Mouse (Mus musculus): ENCODE results near the gene Acad12. TPM values are rescaled to one million over a fixed set of nuclear protein-coding genes. Genes with fewer than 3 reads are reported as not detected.
"Not testable (repeated sequence)": the region's sequence is repeated elsewhere in the genome, so short reads cannot be mapped to it uniquely, and the experiment has no call there.

Gene Acad12
- polyA plus RNA-seq, 1 experiment from 2014 or later: 1.7 TPM

DNA sequence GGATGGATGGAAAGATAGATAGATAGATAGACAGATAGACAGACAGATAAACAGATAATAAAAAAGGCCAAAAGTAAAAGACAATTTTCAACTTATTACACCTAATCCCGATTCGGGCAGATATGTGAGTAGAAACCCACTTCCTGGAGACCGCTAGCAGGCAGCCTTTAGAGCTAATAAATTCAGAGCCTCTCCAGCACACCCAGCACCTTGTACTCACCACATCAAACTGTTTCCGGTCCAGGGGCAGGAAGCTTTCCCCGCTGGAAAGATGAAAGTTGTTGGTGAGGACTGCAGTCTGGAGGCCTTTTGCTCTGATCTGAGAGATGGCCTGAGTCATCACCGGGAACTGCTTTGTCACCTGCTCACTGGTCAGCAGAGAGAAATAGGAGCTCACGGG, 30.4 kb upstream of the Acad12 start:
- 87% methylated on average over 7 of the region's 7 CpGs for WGBS
- no peak overlapping the region for H3K4me3 ChIP-seq
- H3K27me3 ChIP-seq: no peaks in the 10 kb centered on the region
- H3K9me3 ChIP-seq: no peaks in the 10 kb centered on the region
- H3K9ac ChIP-seq (replicated peaks): no peak overlapping the region
- no peaks in the 10 kb centered on the region for H3K36me3 ChIP-seq
- ATAC-seq (ENCODE audit: low FRiP score, low read depth): no peak
- no peak overlapping the region for H3K27ac ChIP-seq (replicated peaks)
- H3K4me1 ChIP-seq: no peaks in the 10 kb centered on the region
- no peak overlapping the region for H3K4me2 ChIP-seq (replicated peaks)

DNA sequence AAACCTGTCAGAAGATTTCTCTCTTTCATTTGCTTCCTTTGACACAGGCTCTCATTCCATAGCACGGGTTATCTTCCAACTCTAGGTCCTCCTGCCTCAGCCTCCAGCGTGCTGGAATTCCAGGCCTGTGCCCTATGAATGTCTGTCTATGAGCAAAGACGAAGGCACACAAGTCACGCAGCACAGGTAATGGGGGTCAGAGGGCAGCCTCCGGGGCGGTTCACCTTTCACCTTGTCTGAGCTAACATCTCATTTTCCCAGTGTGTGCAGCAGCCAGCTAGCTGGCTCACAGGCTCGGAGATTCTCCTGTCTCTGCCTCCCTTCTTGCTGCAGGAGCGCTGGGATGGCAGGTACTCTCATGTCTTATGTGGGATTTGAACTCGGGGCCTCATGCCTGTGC, 20.9 kb upstream of the Acad12 start:
- no peak for ATAC-seq (ENCODE audit: low FRiP score, low read depth)
- Histone ChIP-seq H3K4me2 (replicated peaks) (no peak overlapping the region), H3K4me3 (no peak overlapping the region), H3K9ac (replicated peaks) (no peak overlapping the region), H3K4me1 (no peaks in the 10 kb centered on the region), H3K27ac (replicated peaks) (no peak overlapping the region), H3K27me3 (no peaks in the 10 kb centered on the region), H3K9me3 (no peaks in the 10 kb centered on the region), H3K36me3 (no peaks in the 10 kb centered on the region)
- 89% methylated on average over 9 of the region's 9 CpGs for WGBS

DNA sequence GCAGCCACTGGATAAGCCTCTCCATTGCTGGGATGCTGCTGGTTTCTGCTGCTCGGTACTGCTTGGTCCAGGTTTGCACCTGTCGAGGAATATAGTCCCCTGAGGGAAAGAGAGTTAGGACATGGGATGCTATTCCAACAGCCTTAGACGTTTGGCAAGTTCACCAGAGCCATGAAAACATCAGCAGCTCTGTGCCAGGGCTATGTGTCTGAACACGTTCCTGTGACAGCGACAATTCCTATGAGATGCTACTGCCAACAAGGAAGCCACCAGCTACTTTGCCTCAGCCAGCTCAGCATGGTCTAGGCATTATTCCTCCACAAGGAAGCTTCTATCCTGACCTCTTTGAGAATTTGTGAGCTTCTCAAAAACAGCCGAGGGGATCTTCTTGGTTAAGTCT, 18.6 kb upstream of the Acad12 start:
- no peaks in the 10 kb centered on the region for H3K9me3 ChIP-seq
- no peak overlapping the region for H3K4me3 ChIP-seq
- ATAC-seq (ENCODE audit: low FRiP score, low read depth): no peak
- no peak overlapping the region for H3K4me2 ChIP-seq (replicated peaks)
- no peak overlapping the region for H3K27ac ChIP-seq (replicated peaks)
- 89% methylated on average over 6 of the region's 6 CpGs for WGBS
- H3K9ac ChIP-seq (replicated peaks): no peak overlapping the region
- no peaks in the 10 kb centered on the region for H3K36me3 ChIP-seq
- peaks cover 6% of the 10 kb centered on the region; the same call in 1 of the 2 replicates for H3K4me1 ChIP-seq
- H3K27me3 ChIP-seq: no peaks in the 10 kb centered on the region

DNA sequence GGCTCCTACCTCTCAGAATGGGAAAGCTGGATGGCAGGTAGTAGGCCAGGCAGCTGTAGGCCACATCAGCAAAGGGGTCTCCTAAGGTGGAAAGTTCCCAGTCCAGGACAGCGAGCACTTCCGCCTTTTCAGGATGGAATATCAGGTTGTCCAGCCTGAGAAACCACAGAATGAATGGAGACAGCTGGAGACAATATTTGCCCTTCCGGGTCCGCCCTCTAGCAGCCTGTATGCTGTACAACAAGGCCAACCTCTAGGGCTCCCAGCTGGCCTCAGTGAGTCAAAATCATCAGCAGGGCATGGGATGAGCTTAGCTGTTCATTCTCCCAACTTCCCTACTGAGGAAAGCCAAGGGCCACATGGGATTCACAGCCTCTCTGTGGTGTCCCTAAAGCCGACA, 15.9 kb upstream of the Acad12 start:
- H3K27ac ChIP-seq (replicated peaks): no peak overlapping the region
- no peak overlapping the region for H3K9ac ChIP-seq (replicated peaks)
- no peaks in the 10 kb centered on the region for H3K36me3 ChIP-seq
- no peak overlapping the region for H3K4me3 ChIP-seq
- peaks cover 6% of the 10 kb centered on the region; the same call in 1 of the 2 replicates for H3K4me1 ChIP-seq
- H3K4me2 ChIP-seq (replicated peaks): no peak overlapping the region
- 92% methylated on average over 5 of the region's 5 CpGs for WGBS
- no peaks in the 10 kb centered on the region for H3K9me3 ChIP-seq
- ATAC-seq (ENCODE audit: low FRiP score, low read depth): no peak
- H3K27me3 ChIP-seq: no peaks in the 10 kb centered on the region

DNA sequence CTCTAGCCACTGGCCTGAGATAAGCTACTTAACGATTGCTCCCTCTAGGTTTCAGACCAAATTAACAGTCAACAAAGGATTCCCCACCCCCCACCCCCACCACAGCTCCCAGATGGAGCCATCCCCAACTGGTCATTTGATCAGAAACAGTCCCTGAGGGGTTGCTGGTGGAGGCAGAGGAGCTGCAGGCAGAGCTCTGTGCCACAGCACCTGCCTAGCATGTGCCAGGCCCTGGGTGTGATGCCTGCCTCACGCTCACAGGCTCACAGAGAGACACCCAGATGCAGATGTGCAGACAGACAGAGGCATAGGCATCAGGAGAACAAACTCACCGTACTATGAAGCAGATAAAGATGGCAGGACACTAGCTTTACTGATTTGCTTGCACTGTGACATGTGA, 14.1 kb upstream of the Acad12 start:
- H3K4me2 ChIP-seq (replicated peaks): no peak overlapping the region
- H3K27me3 ChIP-seq: no peaks in the 10 kb centered on the region
- H3K27ac ChIP-seq (replicated peaks): peak overlapping the region; percentile 60; the same call in 1 of the 2 replicates
- peaks cover 6% of the 10 kb centered on the region; the same call in 1 of the 2 replicates for H3K4me1 ChIP-seq
- no peak overlapping the region for H3K4me3 ChIP-seq
- 36% methylated on average over 3 of the region's 3 CpGs for WGBS
- H3K9me3 ChIP-seq: no peaks in the 10 kb centered on the region
- no peak overlapping the region for H3K9ac ChIP-seq (replicated peaks)
- H3K36me3 ChIP-seq: no peaks in the 10 kb centered on the region
- ATAC-seq (ENCODE audit: low FRiP score, low read depth): no peak

DNA sequence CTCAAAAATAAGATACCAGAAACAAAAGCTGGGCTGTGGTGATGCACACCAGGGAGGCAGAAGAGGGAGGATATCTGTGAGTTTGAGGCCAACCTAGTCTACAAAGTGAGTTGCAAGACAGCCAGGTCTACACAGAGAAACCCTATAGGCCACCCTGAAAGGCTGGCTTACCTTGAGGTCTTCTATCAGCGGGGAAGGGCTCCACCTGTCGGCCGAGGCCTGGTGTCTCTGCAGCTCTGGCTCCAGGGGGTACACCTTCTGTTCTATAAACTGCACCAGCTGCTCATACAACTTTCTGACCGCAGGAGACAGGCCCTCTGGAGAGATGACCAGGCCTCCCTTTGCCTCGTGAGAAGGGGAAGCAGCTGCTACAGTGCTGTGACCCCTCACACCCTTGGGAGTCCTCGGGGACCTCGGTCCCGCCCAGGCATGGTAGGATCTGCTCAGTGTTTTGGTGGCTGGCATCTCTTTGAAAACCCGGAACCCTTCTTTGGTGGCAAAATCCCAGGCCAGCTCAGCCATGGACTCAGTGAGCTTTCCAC, 12.4 kb upstream of the Acad12 start:
- not testable (repeated sequence) for H3K9ac ChIP-seq (replicated peaks); ATAC-seq (ENCODE audit: low FRiP score, low read depth); H3K4me1 ChIP-seq; H3K27me3 ChIP-seq; H3K4me2 ChIP-seq (replicated peaks); H3K27ac ChIP-seq (replicated peaks); H3K4me3 ChIP-seq; H3K36me3 ChIP-seq; H3K9me3 ChIP-seq
- WGBS: 70% methylated on average over 9 of the region's 9 CpGs

DNA sequence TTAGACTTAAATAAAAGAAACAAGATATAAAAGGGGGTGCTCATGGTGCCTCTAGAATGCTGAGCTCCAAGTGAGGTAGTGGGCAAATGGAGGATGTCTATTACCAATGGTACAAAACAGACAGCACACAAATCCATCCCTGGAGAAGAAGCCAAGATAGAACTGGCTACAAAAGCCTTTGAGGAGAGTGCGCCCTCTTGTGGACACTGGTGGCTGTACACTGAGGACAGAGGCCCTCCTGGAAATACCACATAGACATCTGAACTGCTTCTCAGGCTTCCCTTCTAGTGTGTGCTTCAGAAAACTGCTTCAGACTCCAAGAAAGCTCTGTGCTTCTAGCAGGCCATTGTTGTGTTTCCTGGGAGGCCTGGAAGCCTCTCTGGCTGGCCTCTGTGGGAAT, 9.1 kb upstream of the Acad12 start:
- H3K27me3 ChIP-seq: no peaks in the 10 kb centered on the region
- ATAC-seq (ENCODE audit: low FRiP score, low read depth): no peak
- no peak overlapping the region for H3K27ac ChIP-seq (replicated peaks)
- H3K36me3 ChIP-seq: no peaks in the 10 kb centered on the region
- no peak overlapping the region for H3K4me3 ChIP-seq
- no peaks in the 10 kb centered on the region for H3K9me3 ChIP-seq
- WGBS: 0% methylated on average over 1 of the region's 1 CpGs
- peaks cover 5% of the 10 kb centered on the region; the same call in 1 of the 2 replicates for H3K4me1 ChIP-seq
- no peak overlapping the region for H3K9ac ChIP-seq (replicated peaks)
- no peak overlapping the region for H3K4me2 ChIP-seq (replicated peaks)

DNA sequence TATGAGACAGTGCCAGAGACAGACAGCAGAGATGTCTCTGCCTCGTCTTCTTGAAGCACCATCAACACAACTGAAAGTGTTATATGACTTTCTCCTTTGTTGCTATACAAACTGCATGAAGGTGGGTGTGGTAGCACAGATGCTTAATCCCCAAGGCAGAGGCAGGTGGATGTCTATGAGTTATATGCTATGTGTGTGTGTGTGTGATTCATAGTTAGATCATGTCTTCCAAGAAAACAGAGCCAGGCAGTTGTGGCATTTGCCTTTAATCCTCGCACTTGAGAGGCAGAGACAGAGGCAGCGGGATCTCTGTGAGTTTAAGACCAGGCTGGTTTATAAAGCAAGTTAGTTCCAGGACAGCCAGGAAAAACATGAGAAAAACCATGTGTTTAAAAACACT, 4.5 kb upstream of the Acad12 start:
- Histone ChIP-seq H3K9ac (replicated peaks) (no peak overlapping the region), H3K4me2 (replicated peaks) (no peak overlapping the region), H3K36me3 (no peaks in the 10 kb centered on the region), H3K4me1 (peaks cover 10% of the 10 kb centered on the region), H3K4me3 (no peak overlapping the region), H3K9me3 (no peaks in the 10 kb centered on the region), H3K27ac (replicated peaks) (no peak overlapping the region), H3K27me3 (no peaks in the 10 kb centered on the region)
- WGBS: 90% methylated on average over 3 of the region's 3 CpGs
- no peak for ATAC-seq (ENCODE audit: low FRiP score, low read depth)

DNA sequence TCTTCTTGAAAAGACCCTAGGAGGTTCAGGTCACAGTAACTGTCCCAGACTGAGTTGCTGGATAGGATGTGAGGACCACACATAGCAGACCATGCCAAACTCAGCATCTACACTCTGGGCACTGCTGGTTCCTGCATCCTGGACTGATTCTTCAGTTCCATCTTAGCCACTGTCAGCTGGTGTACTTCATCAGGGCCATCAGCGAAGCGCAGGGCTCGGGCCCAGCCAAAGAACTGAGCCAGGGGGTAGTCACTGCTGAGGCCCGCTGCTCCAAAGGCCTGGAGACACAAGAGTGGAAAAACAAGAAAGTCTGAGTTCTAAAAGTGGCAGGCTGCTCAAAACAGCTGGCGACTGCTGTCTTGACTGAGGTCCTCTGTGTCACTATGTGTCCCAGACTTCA, 2.4 kb upstream of the Acad12 start:
- Histone ChIP-seq H3K4me1 (peaks cover 13% of the 10 kb centered on the region), H3K4me2 (replicated peaks) (no peak overlapping the region), H3K27ac (replicated peaks) (no peak overlapping the region), H3K4me3 (no peak overlapping the region), H3K9ac (replicated peaks) (no peak overlapping the region), H3K9me3 (no peaks in the 10 kb centered on the region), H3K27me3 (no peaks in the 10 kb centered on the region), H3K36me3 (no peaks in the 10 kb centered on the region)
- 93% methylated on average over 5 of the region's 5 CpGs for WGBS
- ATAC-seq (ENCODE audit: low FRiP score, low read depth): no peak

DNA sequence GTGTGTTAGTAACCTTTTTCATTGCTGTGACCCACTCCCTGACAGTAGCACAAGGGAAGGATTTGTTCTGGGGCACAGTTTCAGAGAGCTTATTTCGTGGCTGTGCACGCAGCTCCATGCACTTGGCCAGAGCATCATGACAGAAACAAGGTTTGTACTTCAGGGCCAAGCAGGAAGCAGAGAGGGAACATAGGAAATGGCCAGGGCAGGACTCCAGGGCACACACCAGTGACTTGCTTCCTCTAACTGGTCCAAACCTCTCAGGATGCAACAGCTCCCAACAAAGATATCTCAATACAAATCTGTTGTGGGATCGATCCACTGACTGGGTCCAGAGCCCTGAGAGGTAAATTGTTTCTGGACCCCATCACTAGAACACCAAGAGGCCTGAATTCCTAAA, 3.8 kb downstream of the Acad12 start:
- 82% methylated on average over 3 of the region's 3 CpGs for WGBS
- H3K4me2 ChIP-seq (replicated peaks); H3K9me3 ChIP-seq; ATAC-seq (ENCODE audit: low FRiP score, low read depth); H3K27me3 ChIP-seq; H3K9ac ChIP-seq (replicated peaks); H3K36me3 ChIP-seq; H3K4me3 ChIP-seq; H3K27ac ChIP-seq (replicated peaks): not testable (repeated sequence)
- peaks cover 11% of the 10 kb centered on the region for H3K4me1 ChIP-seq

DNA sequence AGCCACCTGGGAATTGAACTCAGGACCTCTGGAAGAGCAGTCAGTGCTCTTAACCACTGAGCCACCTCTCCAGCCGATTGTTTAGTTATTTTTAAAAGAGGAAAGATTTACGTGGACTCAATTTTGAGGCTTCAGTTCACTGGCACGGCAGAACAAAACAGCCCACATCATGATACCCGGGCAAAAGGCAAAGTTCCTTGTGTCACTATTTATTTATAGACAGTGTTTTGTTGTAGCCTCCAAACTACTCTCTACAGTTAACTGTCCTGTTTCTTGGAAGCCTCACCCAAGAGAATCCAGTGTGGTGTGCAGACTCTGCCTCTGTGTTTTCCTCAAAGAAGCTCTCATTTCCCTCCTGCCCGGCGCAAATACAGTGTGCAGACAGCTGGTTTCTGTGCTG, 6.7 kb downstream of the Acad12 start:
- Histone ChIP-seq H3K9me3 (no peaks in the 10 kb centered on the region), H3K36me3 (no peaks in the 10 kb centered on the region), H3K27ac (replicated peaks) (no peak overlapping the region), H3K27me3 (no peaks in the 10 kb centered on the region), H3K9ac (replicated peaks) (no peak overlapping the region), H3K4me1 (no peaks in the 10 kb centered on the region), H3K4me3 (no peak overlapping the region), H3K4me2 (replicated peaks) (no peak overlapping the region)
- no peak for ATAC-seq (ENCODE audit: low FRiP score, low read depth)
- WGBS: 82% methylated on average over 6 of the region's 6 CpGs

DNA sequence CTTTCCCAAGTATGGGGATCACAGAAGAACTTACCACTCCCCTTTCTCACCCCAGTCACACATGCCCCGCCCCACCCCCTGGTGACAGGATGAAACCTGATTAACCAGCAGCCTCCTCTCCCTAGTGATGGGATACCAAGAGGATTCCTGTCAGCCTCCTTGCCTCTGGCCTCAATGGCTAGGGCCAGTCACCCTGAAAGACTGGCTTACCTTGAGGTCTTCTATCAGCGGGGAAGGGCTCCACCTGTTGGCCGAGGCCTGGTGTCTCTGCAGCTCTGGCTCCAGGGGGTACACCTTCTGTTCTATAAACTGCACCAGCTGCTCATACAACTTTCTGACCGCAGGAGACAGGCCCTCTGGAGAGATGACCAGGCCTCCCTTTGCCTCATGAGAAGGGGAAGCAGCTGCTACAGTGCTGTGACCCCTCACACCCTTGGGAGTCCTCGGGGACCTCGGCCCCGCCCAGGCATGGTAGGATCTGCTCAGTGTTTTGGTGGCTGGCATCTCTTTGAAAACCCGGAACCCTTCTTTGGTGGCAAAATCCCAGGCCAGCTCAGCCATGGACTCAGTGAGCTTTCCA, 9.1 kb downstream of the Acad12 start:
- ATAC-seq (ENCODE audit: low FRiP score, low read depth); H3K4me2 ChIP-seq (replicated peaks); H3K4me1 ChIP-seq; H3K36me3 ChIP-seq; H3K9ac ChIP-seq (replicated peaks); H3K4me3 ChIP-seq; H3K9me3 ChIP-seq; H3K27me3 ChIP-seq; H3K27ac ChIP-seq (replicated peaks): not testable (repeated sequence)
- 54% methylated on average over 7 of the region's 8 CpGs for WGBS

DNA sequence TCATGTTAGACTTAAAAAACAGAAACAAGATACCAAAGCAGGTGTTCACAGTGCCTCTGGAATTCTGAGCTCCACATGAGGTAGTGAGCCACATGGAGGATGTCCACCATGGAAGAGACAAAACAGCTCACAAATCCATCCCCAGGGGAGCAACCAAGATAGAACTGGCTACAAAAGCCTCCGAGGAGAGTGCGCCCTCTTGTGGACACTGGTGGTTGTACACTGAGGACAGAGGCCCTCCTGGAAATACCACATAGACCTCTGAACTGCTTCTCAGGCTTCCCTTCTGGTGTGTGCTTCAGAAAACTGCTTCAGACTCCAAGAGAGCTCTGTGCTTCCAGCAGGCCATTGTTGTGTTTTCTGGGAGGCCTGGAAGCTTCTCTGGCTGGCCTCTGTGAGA, 12.6 kb downstream of the Acad12 start:
- H3K4me3 ChIP-seq: no peak overlapping the region
- no peak overlapping the region for H3K27ac ChIP-seq (replicated peaks)
- H3K27me3 ChIP-seq: no peaks in the 10 kb centered on the region
- 0% methylated on average over 2 of the region's 2 CpGs for whole genome bisulfite sequencing
- no peaks in the 10 kb centered on the region for H3K4me1 ChIP-seq
- H3K36me3 ChIP-seq: no peaks in the 10 kb centered on the region
- ATAC-seq (ENCODE audit: low FRiP score, low read depth): no peak
- no peaks in the 10 kb centered on the region for H3K9me3 ChIP-seq
- H3K4me2 ChIP-seq (replicated peaks): no peak overlapping the region
- no peak overlapping the region for H3K9ac ChIP-seq (replicated peaks)

Data from midbrain, embryonic 12.5 days (tissue).